Mouse (Mus musculus): ENCODE results near the gene 4930524B15Rik.

DNA sequence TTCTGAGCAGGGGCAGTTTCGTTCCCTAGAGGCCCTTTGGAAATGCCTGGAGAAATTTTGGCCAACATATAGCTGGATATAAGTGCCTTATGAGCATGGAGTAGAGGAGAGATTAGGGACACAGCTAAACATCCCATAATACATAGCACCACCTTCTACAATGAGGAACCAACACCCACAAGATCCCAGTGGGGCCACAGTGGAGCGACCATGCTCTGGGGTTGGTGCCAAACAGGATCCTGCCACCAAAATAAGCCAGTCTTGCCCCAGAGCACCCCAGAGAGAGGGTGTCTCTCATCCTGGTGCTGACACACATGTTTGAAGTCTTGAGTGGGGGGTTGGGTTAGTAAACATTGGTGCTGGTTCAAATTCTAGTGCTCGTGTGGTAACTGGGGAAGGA is 63.2 kb downstream of the 4930524B15Rik start:
- TF ChIP-seq CTCF (IDR thresholded peaks at IDR 0.05; ENCODE audit: control insufficient read depth, insufficient read depth, insufficient read length) = no peak
- TF ChIP-seq USF1 (IDR thresholded peaks at IDR 0.05; ENCODE audit: low read depth) = no peak
- no peak for TF ChIP-seq MAX (IDR thresholded peaks at IDR 0.05)
- TF ChIP-seq FOSL1 (IDR thresholded peaks at IDR 0.05; ENCODE audit: insufficient read depth, low read length, poor library complexity, severe bottlenecking) = no peak

Data from C2C12 (cell line).